Mouse (Mus musculus) left cerebral cortex, adult 9 months (tissue): ENCODE measurements around the gene Taf7l.

Source experiments
- DNase-seq, 2 experiments: peaks; one replicate each; pipeline ENCODE4 v3.0.0; 2022; ENCODE audit warnings: low spot score in 2 of 2

Gene Taf7l

GRCm38 (mm10) chrX:134476290-134476689, at the start of gene Taf7l:
Gene Taf7l, minus strand, starts transcription at chrX:134476490.
- no peak for DNase-seq

GRCm38 (mm10) chrX:134525260-134525659, 49.0 kb upstream of the Taf7l start:
- DNase-seq = no peak

- no peak for DNase-seq
These were observed 47.5 kb upstream of the Taf7l start for GRCm38 (mm10) chrX:134523772-134524171.

GRCm38 (mm10) chrX:134509473-134509872, 33.2 kb upstream of the Taf7l start:
- DNase-seq = no peak

GRCm38 (mm10) chrX:134507977-134508376, 31.7 kb upstream of the Taf7l start:
- no peak for DNase-seq

- DNase-seq = no peak
These were observed 24.4 kb upstream of the Taf7l start for GRCm38 (mm10) chrX:134500651-134501050.

GRCm38 (mm10) chrX:134481720-134482119, 5.4 kb upstream of the Taf7l start:
- DNase-seq = no peak

GRCm38 (mm10) chrX:134474988-134475710, 1.1 kb downstream of the Taf7l start:
- DNase-seq = no peak

GRCm38 (mm10) chrX:134427307-134427706, 49.0 kb downstream of the Taf7l start:
- no peak for DNase-seq

- no peak for DNase-seq
These were observed 49.5 kb downstream of the Taf7l start for GRCm38 (mm10) chrX:134426819-134427218.

GRCm38 (mm10) chrX:134425798-134426197, 50.5 kb downstream of the Taf7l start:
- no peak for DNase-seq

GRCm38 (mm10) chrX:134424263-134424662, 52.0 kb downstream of the Taf7l start:
- no peak for DNase-seq

- no peak for DNase-seq
These were observed 56.2 kb downstream of the Taf7l start for GRCm38 (mm10) chrX:134420097-134420496.

- DNase-seq = no peak
These were observed 64.2 kb downstream of the Taf7l start for GRCm38 (mm10) chrX:134412096-134412495.
